Mouse (Mus musculus) heart, adult 2 months (tissue): ENCODE data around the gene Upk3b. TPM values are rescaled to one million over a fixed set of nuclear protein-coding genes. Genes with fewer than 3 reads are reported as not detected.
"Not testable (repeated sequence)": the region's sequence is repeated elsewhere in the genome, so short reads cannot be mapped to it uniquely, and the experiment has no call there.

ENCODE experiments used
- DNase-seq, 2 experiments: peaks; one replicate each; pipeline ENCODE4 v3.0.0; 2021
- H3K27ac ChIP-seq: fragments of 200-600 bp; 2 replicates; pipeline ENCODE4 v1.8.1; 2022
- H3K27me3 ChIP-seq: fragments of 200-500 bp; 2 replicates; pipeline ENCODE4 v1.6.1; 2012; ENCODE audit warnings: mild to moderate bottlenecking, low read length, inconsistent platforms, mixed read lengths; ENCODE audit not compliant: control insufficient read depth, insufficient read depth
- H3K36me3 ChIP-seq: fragments of 200-500 bp; 2 replicates; pipeline ENCODE4 v1.6.1; 2012; ENCODE audit warnings: low read length, inconsistent platforms; ENCODE audit not compliant: control insufficient read depth, insufficient read depth
- H3K4me1 ChIP-seq: fragments of 200-500 bp; 2 replicates; pipeline ENCODE4 v1.6.1; 2011; ENCODE audit warnings: low read length; ENCODE audit not compliant: control insufficient read depth, insufficient read depth
- H3K4me3 ChIP-seq: fragments of 200-600 bp; 2 replicates; pipeline ENCODE4 v1.8.1; 2022
- H3K79me2 ChIP-seq: fragments of 200-500 bp; replicated peaks from 2 replicates; pipeline ENCODE4 v1.6.1; 2012; ENCODE audit warnings: mild to moderate bottlenecking, inconsistent platforms, low read length, moderate library complexity, mixed read lengths; ENCODE audit not compliant: control insufficient read depth, insufficient read depth
- H3K9ac ChIP-seq: fragments of 200-500 bp; 2 replicates; pipeline ENCODE4 v1.6.1; 2012; ENCODE audit warnings: low read depth, mild to moderate bottlenecking, control low read depth, inconsistent platforms, low read length, mixed read lengths
- CTCF ChIP-seq: fragments of 200-600 bp; IDR thresholded peaks from 2 replicates; pipeline ENCODE4 v1.8.1; 2022; ENCODE audit warnings: antibody characterized with exemption, mild to moderate bottlenecking, moderate library complexity
- EP300 ChIP-seq: fragments of 200-500 bp; IDR thresholded peaks from 2 replicates; pipeline ENCODE4 v1.6.1; 2011; ENCODE audit warnings: low read depth, low read length, control low read depth; ENCODE audit not compliant: insufficient read depth
- POLR2A ChIP-seq: fragments of 200-500 bp; IDR thresholded peaks from 2 replicates; pipeline ENCODE4 v1.6.1; 2011; ENCODE audit warnings: mild to moderate bottlenecking, low read depth, low read length, control low read depth; ENCODE audit not compliant: insufficient read depth
- WGBS: fragments of 180-500 bp; shearing (Covaris S2); methylation state at CpG from one replicate; pipeline ENCODE4 v1.1.7; 2018; 5-methylcytosine and 5-hydroxymethylcytosine counted together
- intact Hi-C: fragments of 180-260 bp; cut with DNase I; formaldehyde crosslinking; loops from one replicate; pipeline ENCODE4 v1.15.1; 2025
- polyA plus RNA-seq: library from polyadenylated mRNA; depleted of rRNA; stranded (reverse); fragments of >200 nt; gene quantifications from 2 replicates; pipeline ENCODE4 v1.2.3, GENCODE M21; 2012
- total RNA-seq, 2 experiments: library from RNA; stranded (reverse); gene quantifications; 2 replicates each; pipeline ENCODE4 v1.2.3; 2021

Upk3b gene
- total and polyA plus RNA-seq, 3 experiments = 16.7 to 25.8 (median 18.6) TPM

DNA sequence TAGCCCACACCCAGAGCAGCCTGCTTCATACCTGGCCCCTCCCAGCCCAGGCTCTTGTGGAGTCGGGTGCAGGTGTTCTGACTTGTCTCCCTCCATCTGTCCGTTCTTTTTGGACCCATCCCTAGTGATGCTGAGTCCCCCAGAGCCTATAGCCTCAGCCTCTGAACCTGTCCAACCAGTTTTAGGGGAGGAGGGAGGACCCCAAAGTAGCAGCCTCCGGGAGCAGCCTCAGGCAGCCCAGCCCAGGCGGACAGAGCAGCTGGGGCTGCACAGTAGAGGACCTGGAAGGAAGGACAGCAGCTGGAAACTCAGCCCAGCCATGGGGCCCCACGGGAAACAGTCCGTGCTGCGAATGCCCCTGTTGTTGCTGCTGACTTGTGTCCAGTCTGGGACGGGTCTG lies 18.8 kb downstream of the Upk3b start:
- H3K79me2 ChIP-seq = no peaks in the 10 kb centered on the region
- H3K27ac ChIP-seq = no peak overlapping the region
- H3K36me3 ChIP-seq = no peaks in the 10 kb centered on the region
- DNase-seq = no peak
- intact Hi-C loops = no loop called here
- H3K27me3 ChIP-seq = no peaks in the 10 kb centered on the region
- H3K9ac ChIP-seq = no peak overlapping the region
- 0 out of 2 replicates have a peak, but pooled peaks cover 1% of the 10 kb centered on the region for H3K4me1 ChIP-seq
- TF ChIP-seq EP300 (no peak), CTCF (no peak), POLR2A (no peak)
- WGBS = 15% methylated on average over 8 of the region's 8 CpGs
- H3K4me3 ChIP-seq = no peak overlapping the region

DNA sequence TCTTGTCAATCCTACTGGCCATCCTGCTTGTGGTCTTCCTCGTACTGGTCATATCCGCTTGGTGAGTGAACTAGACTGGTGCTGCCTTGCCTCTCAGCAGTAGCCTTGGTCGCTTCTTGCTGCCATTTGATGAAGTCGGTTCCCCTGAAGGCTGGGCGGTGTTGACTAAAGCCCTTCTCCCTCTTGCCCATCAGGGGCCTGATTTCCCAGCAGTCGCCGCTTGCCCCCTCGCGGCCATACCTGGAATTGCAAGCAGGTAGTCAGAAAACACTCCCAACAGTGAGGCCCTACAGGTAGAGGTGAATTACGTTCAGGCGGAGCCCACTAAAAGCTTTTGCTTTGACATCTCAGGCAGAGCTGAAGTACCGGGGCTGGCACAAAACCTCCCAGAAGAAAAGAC lies 23.3 kb downstream of the Upk3b start:
- Histone ChIP-seq H3K27me3 (no peaks in the 10 kb centered on the region), H3K4me1 (0 out of 2 replicates have a peak, but pooled peaks cover 1% of the 10 kb centered on the region), H3K27ac (no peak overlapping the region), H3K4me3 (no peak overlapping the region), H3K36me3 (no peaks in the 10 kb centered on the region), H3K9ac (no peak overlapping the region), H3K79me2 (no peaks in the 10 kb centered on the region)
- 7% methylated on average over 12 of the region's 12 CpGs for WGBS
- intact Hi-C loops = loop anchor here (1.0 to 5.0 kb wide), 4 partner anchors 15 to 184 kb away; no protein-coding TSS in a partner anchor
- TF ChIP-seq CTCF = peak; percentile 99
- 0 out of 2 replicates have a peak, but pooled peaks have one; percentile 57 for TF ChIP-seq EP300
- no peak for TF ChIP-seq POLR2A
- DNase-seq = peak; percentile 71 to 87

DNA sequence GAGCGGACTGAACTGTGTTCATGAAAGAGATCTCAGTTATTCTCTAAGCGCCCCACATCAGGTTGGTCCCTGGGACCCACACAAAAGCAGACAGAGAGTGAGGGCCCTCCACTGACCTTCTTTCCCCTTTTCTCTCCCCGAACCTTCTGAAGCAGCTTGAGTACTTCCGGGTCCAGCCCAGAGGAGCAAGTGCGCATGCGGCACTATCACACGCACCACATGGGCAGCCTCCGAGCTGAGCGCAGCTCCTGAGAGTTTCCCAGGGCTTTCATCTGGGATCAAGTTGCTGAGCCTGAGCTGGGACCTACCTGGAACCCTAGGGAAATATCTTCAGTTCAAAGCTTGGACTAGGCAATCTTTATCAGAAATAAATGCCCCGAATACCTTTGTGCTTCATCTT lies 25.6 kb downstream of the Upk3b start:
- no peaks in the 10 kb centered on the region for H3K79me2 ChIP-seq
- intact Hi-C loops = loop anchor here (5.0 kb wide), 1 partner anchor 187 kb away; no protein-coding TSS in a partner anchor
- H3K27ac ChIP-seq = no peak overlapping the region
- no peak overlapping the region for H3K9ac ChIP-seq
- H3K4me1 ChIP-seq = 0 out of 2 replicates have a peak, but pooled peaks cover 1% of the 10 kb centered on the region
- TF ChIP-seq EP300 (no peak), POLR2A (no peak), CTCF (no peak)
- H3K27me3 ChIP-seq = no peaks in the 10 kb centered on the region
- 83% methylated on average over 10 of the region's 10 CpGs for WGBS
- H3K36me3 ChIP-seq = no peaks in the 10 kb centered on the region
- no peak overlapping the region for H3K4me3 ChIP-seq
- no peak for DNase-seq

DNA sequence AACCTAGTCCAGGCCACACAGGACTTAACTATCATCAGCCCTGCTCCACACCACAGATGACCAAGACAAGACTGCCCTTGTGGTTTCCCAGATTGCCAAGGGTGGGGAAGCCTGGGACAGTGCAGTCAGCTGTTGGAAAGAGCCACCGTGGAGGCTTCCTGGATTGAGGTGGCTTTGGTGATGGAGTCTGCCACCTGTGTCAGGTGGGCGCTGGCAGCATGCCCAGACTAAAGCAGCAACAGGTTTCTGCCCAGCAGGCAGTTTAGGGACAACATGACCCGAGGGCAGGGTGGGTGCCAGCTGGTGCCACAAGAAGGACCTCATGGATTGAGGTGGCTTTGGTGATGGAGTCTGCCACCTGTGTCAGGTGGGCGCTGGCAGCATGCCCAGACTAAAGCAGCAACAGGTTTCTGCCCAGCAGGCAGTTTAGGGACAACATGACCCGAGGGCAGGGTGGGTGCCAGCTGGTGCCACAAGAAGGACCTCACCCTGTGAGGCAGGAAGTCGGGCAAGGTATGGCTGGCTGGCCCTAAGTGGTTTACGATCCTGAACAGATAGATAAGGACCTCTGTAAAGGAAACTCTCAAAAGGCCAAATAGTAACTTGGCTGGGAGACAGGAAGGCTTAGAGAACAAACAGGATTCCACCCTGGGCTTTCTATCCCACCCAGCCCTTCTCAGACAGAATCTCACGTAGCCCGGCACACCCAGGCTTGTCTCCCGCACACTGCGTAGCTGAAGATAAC lies 28.3 kb downstream of the Upk3b start:
- H3K36me3 ChIP-seq, H3K9ac ChIP-seq, H3K27ac ChIP-seq, H3K4me3 ChIP-seq, DNase-seq, H3K4me1 ChIP-seq, intact Hi-C loops, H3K79me2 ChIP-seq, H3K27me3 ChIP-seq: not testable (repeated sequence)
- 50% methylated on average over 11 of the region's 11 CpGs for WGBS

DNA sequence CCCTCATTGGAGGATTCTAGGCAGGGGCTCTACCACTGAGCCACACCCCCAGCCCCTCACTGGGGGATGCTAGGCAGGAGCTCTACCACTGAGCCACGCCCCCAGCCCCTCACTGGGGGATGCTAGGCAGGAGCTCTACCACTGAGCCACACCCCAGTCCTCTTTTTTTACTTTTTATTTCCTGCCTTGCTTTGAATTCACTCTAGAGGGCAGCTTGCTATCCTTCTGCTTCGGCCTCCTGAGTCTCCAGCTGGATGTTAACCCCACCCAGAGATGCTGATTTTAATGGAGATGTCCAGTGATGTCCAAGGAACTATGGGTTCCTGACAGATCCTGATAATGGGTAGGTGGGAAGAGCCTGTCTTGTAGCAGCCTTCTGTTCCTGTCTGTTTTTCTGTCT lies 31.1 kb downstream of the Upk3b start:
- Histone ChIP-seq H3K27ac (no peak overlapping the region), H3K27me3 (no peaks in the 10 kb centered on the region), H3K4me3 (no peak overlapping the region), H3K4me1 (0 out of 2 replicates have a peak, but pooled peaks cover 1% of the 10 kb centered on the region), H3K36me3 (no peaks in the 10 kb centered on the region), H3K9ac (no peak overlapping the region), H3K79me2 (no peaks in the 10 kb centered on the region)
- no peak for DNase-seq
- 60% methylated on average over 2 of the region's 2 CpGs for WGBS
- intact Hi-C loops = no loop called here
- TF ChIP-seq POLR2A (no peak), CTCF (no peak), EP300 (no peak)

DNA sequence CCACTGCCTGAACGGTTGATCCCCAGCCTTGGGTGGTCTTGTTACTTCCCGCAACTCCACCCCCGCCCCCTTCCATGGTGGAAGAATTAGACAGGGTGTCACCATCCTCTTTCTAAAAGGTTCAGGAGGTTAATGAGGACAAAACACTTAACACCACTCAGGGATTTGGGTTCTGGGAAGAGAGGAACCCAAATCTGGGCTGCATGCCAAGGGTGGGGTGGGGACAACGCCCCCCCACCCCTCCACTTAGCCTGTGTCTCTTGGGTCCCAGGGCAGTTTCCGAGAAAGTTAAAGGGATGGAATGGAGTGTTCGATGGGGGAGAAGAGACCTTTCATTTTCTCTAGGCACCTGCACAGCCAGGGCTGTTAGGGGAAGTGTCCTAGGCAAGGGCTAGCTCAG lies 34.8 kb downstream of the Upk3b start:
- no peak overlapping the region for H3K27ac ChIP-seq
- H3K36me3 ChIP-seq = no peaks in the 10 kb centered on the region
- TF ChIP-seq EP300 (no peak), POLR2A (no peak), CTCF (no peak)
- H3K79me2 ChIP-seq = no peaks in the 10 kb centered on the region
- no peak for DNase-seq
- intact Hi-C loops = no loop called here
- H3K9ac ChIP-seq = no peak overlapping the region
- peaks cover 5% of the 10 kb centered on the region for H3K4me1 ChIP-seq
- H3K4me3 ChIP-seq = no peak overlapping the region
- 37% methylated on average over 6 of the region's 6 CpGs for WGBS
- H3K27me3 ChIP-seq = no peaks in the 10 kb centered on the region
